Mouse (Mus musculus) kidney, adult 8-10 months (tissue): ENCODE data around the gene Phc2.

Experiments
- DNase-seq, 2 experiments: peaks; one replicate each; pipeline ENCODE4 v3.0.0; 2022

Gene Phc2

DNA sequence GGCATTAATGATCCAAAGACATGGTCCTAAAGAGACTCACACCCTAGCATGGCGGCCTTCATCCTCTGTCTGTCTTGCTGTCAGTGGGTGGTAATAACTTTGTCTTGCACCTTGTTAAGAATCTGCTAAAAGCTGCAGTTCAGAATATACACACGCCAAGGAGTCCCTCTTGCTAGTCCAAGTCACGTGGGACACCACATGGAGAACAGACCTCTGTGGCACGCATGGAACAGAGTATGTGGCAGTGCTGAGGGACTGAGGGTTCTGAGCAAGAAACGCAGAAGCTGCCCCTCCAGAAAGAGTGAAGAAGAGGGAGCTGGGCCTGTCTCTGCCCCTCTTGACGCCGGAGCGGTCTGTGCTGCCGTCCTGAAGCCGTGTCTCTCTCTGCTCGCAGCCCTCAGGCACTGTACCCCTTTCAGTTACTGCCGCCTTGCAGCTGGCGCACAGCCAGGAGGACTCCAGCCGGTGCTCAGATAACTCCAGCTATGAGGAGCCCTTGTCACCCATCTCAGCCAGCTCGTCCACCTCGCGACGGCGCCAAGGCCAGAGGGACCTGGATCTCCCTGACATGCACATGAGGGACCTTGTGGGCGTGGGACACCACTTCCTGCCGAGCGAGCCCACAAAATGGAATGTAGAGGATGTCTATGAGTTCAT lies 93.2 kb downstream of the Phc2 start:
- DNase-seq, result no peak

- DNase-seq, result no peak
Observed at GRCm38 (mm10) chr4:128748309-128748708, 93.8 kb downstream of the Phc2 start.

DNA sequence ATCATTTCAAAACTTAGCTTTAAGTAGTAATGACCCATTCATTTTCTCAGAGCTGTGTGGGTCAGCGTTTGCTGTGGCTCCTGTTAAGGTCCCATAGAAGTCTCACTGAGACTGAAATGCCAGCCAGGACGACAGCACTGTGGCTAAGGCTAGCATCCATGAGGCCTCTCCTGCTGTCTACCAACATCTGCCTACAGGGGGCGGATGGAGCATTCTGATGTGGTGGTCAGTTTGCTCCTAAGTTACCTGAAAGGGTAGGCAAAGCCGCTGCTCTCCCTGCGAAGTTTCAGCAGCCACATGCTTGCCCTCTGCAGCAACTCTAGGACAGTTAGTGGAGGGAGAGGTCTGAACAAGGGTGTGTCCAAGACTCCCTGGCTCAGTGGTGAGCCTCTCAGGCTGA lies 96.5 kb downstream of the Phc2 start:
- DNase-seq, result no peak

DNA sequence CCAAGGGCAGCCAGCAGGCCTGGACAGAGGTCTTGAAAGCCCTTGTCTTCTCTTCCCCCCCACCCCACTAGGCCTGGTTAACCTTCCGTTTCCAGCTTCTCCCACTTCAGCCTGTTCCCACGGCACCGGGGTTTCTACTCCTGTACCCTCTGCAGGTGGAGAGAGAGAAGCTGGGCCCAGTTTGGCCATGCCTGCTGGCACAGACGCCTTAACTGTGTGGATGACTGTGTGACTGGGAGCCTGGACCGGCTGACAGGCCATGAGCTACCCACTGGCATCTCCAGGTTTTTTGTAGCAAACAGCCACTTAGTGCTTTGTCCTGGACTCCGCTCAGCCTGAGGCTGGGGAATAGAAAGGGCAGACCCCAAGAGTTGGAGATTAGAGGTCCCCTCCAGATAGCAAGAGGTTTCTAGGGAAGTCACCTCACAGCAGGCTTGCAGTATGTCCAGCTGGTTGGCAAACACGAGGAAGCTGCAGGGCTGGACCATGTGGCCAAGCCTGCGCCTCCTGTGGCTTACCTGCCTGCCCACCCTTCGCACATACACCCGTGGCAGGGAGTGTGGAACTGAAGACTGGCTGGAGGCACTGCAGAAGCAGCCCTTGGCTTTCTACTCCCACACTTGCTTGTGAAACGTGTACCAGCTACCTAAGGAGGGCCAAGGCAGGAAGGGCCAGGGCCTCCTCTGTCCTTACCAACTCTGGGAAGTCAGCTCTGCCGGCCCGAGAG lies 97.7 kb downstream of the Phc2 start:
- no peak for DNase-seq

GRCm38 (mm10) chr4:128753571-128753970 lies 99.1 kb downstream of the Phc2 start:
- DNase-seq, result no peak

GRCm38 (mm10) chr4:128755064-128755463 lies 100.6 kb downstream of the Phc2 start, which contains the start of gene A3galt2:
Gene A3galt2, plus strand, starts transcription at chr4:128755364.
- DNase-seq, result no peak

DNA sequence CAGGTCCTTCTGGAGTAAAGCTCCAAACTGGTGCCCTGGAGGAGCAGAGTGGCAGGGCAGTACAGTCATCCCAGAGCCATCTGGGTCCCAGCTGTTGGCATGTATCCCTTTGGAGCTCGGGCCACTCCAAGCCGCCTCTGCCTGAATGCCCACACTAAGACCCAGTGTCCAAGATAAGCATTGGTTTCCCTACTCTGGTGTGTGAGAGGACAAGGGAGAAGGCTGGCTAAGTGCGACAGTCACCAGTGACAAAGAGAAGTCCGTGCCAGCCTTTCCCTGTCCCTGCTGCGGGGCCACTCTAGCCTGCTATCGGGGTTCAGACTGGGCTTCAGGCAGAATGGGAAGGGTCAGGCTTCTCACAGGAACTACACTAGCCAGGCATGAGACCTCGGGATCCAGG lies 101.4 kb downstream of the Phc2 start:
- DNase-seq, result no peak

DNA sequence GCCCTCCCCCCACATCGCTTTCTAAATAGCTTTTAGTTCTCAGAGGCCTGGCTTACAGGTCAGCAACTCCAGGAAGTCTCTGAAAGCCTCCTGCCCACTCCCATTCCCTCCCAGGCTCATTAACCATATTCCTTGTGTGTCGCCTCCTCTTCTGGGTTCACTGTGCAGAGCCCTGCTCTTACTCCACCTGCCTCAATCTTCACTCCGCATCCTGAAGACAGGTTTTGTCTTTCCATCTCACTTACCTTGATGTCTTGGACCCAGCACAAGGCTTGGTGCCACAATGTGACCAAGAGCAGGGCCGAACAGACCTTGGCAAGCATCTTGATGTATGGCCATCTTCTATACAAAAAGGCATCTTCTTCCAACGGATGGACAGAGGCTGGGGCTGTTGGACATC lies 104.7 kb downstream of the Phc2 start:
- DNase-seq, result no peak

GRCm38 (mm10) chr4:128760029-128760428 lies 105.5 kb downstream of the Phc2 start:
- no peak for DNase-seq

DNA sequence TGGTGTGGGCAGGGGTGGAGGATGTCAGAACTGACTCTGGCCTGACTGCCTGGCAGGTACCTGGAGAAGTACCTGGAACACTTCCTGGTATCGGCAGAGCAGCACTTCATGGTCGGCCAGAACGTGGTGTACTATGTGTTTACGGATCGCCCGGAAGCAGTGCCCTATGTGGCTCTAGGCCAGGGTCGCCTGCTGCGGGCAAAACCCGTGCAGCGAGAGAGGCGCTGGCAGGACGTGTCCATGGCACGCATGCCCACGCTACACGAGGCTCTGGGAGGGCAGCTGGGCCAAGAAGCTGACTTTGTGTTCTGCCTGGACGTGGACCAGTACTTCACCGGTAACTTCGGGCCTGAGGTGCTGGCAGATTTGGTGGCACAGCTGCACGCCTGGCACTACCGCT lies 112.4 kb downstream of the Phc2 start:
- DNase-seq, result no peak

DNA sequence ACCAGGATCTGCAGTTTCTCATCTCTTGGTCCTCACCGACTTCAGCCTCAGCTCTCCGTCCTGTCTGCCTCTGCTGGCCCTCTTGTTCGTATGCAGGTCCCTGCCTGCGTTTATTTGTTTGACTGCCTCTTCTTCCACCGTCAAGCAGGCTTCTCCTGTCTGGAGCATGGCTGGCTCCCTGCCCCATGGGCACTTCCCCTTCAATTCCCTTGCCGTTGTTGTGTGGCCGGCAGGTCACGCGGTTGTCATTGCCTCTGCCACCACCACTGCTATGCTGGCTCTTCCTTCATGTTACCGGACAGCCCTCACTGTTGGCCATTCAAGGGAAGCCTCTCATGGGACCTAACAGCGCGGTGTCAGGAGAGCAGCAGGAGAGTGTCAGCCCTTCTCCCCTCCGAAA lies 113.6 kb downstream of the Phc2 start:
- DNase-seq, result no peak

GRCm38 (mm10) chr4:128769569-128770355 lies 115.3 kb downstream of the Phc2 start:
- DNase-seq, result no peak

GRCm38 (mm10) chr4:128770698-128771097 lies 116.2 kb downstream of the Phc2 start:
- DNase-seq, result no peak

DNA sequence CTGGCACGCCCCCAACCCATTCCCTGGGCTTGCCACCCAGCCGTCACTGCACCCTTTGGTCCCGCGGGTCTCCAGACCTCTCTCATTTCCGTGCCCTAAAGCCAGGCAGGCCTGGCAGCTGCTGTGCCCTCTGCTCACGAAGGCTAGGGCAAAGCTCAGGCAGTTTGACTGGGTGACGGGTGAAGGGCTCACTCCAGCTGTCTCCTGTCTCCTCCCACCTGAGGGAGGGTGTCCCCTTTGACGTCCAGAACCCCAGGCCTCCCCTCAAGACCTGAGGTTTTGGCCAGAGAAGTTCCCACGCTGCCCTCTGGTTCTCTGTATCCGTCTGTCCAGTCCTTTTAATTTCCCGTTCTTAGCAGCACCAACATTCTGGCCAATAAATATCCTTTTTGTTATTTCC lies 119.3 kb downstream of the Phc2 start:
- DNase-seq, result no peak

GRCm38 (mm10) chr4:128774467-128774866 lies 120.0 kb downstream of the Phc2 start:
- peak; percentile 42 to 70 for DNase-seq

GRCm38 (mm10) chr4:128776568-128777289 lies 122.2 kb downstream of the Phc2 start:
- DNase-seq, result peak; percentile 39 to 78

- DNase-seq, result no peak
Observed at GRCm38 (mm10) chr4:128777593-128777992, 123.1 kb downstream of the Phc2 start.

DNA sequence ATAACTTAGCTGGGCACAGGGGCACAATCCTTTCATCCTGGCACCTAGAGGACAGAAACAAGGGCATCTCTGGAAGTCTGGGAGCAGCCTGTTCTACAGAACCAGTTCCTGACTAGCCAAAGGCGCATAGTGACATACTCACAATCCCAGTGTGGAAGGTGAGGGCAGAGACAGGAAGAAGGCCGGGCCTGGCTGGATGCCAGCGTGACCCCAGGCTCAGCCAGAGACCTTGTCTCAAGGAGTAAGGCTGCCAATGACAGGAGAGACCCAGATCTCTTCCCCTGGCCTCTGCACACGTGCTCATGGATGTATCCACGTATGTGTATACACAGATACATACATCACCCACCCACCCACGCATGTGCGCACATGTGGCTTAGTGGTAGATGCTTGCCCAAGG lies 127.5 kb downstream of the Phc2 start:
- no peak for DNase-seq

GRCm38 (mm10) chr4:128782645-128783044 lies 128.1 kb downstream of the Phc2 start:
- DNase-seq, result no peak

DNA sequence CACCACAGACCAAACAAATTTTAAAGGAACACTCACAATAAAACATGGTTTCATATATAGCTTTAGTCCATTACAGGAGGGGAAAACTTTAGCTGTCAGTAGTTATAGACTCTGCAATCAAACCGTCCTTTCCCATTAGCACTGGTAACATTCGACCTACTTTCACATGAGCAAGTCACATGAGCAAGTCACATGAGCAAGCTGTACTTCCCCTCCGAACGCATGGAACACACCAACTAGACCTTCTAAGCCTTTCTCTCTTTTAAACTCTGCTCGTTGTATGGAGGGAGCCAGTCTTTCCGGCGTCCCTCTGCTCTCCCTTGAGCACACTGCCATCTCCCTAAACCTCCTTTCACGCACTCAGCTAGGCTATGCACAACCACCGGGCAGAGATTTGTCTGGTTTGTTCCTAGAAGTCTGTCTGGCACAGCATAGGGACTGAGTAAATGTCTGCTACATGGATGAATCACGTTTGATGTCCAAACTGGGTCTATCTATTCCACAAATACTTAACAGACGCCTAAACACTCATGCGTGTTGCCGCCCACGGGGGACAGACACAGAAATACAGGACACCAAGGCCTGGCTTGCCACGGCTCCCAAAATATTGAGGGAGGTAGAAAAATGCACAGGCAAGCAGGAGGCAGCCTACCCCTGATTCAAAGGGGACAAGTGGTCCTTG lies 130.6 kb downstream of the Phc2 start:
- DNase-seq, result no peak

GRCm38 (mm10) chr4:128785921-128786654 lies 131.6 kb downstream of the Phc2 start:
- no peak for DNase-seq
